Mouse (Mus musculus): ENCODE measurements around the gene Gm10160.

The Gm10160 gene

DNA sequence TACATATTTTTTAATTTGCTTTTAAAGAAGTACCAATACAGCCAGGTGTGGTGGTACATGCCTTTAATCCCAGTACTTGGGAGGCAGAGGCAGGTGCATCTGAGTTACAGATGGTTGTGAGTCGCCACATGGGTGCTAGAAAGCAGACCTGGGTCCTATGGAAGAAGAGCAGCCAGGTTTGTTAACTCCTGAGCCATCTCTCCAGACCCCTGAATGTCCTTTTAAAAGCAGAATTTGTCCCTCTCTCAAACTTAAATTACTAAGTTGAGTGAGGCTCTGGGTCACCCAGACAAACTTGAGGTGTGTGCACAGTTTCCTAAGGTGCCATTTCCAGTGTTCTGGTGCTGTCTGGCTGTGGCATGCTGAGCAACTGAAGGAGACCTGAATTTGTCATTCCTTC lies at the start of gene Gm10160:
Gene Gm10160 (minus strand): TSS at position 101 of the 400 bp plus-strand sequence.
- Histone ChIP-seq H3K36me3 (ENCODE audit: insufficient read depth, low read length) (no peaks in the 10 kb centered on the region), H3K27me3 (ENCODE audit: insufficient read depth, low read length) (peaks cover 48% of the 10 kb centered on the region), H3K9me3 (ENCODE audit: low read length) (peaks cover 11% of the 10 kb centered on the region), H3K4me1 (replicated peaks; ENCODE audit: low read depth, low read length) (peaks cover 30% of the 10 kb centered on the region), H3K4me3 (replicated peaks; ENCODE audit: low read length) (no peak within 1 kb of the TSS)
- TF ChIP-seq CTCF (conservative IDR thresholded peaks at IDR 0.05; ENCODE audit: low read length) (no peak), NANOG (IDR thresholded peaks at IDR 0.05; ENCODE audit: borderline replicate concordance, low read length) (no peak), POU5F1 (IDR thresholded peaks at IDR 0.05; ENCODE audit: borderline replicate concordance, low read length) (no peak)

DNA sequence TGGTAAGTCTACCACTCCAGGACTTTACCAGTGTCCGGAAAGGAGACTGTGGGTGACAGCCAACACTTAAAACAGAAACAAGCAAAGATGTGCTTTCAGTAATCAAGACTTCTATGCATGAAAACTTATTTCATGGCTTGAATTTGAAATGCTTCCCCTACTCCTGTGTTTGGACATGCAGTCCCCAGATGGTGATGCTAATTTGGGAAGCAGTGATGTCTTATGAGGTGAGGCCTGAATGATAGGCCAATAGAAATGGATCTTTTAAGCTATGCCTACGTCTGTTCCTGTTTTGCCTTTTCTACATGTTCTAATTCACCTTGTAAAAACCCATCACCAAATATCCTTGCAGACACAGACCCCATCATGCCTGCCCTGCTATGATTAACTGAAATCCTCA lies 49.3 kb upstream of the Gm10160 start:
- no peak overlapping the region for H3K4me3 ChIP-seq (replicated peaks; ENCODE audit: low read length)
- no peaks in the 10 kb centered on the region for H3K36me3 ChIP-seq (ENCODE audit: insufficient read depth, low read length)
- no peaks in the 10 kb centered on the region for H3K9me3 ChIP-seq (ENCODE audit: low read length)
- no peak for TF ChIP-seq CTCF (conservative IDR thresholded peaks at IDR 0.05; ENCODE audit: low read length)
- no peak for TF ChIP-seq POU5F1 (IDR thresholded peaks at IDR 0.05; ENCODE audit: borderline replicate concordance, low read length)
- TF ChIP-seq NANOG (IDR thresholded peaks at IDR 0.05; ENCODE audit: borderline replicate concordance, low read length) = no peak
- peaks cover 6% of the 10 kb centered on the region; the same call in 1 of the 2 replicates for H3K4me1 ChIP-seq (replicated peaks; ENCODE audit: low read depth, low read length)
- no peaks in the 10 kb centered on the region for H3K27me3 ChIP-seq (ENCODE audit: insufficient read depth, low read length)

DNA sequence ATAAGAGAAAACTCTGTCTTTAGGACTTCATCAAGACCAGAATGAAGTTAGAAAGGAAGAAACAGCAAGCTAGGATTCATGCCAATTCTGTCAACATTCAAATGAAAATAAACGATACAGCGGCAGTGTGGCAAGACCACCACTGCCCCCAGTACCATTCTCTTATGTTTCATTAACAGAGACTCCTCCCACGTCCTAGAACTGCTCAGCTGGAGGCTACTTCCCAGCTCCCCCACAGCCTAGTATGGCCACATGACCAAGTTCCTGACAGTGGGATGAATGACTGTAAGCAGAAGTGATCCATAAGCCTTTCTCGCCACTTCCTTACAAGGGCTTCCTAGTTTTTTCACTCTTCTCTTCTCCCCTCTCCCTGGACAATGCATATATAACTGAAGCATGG lies 48.5 kb upstream of the Gm10160 start:
- Histone ChIP-seq H3K27me3 (ENCODE audit: insufficient read depth, low read length) (no peaks in the 10 kb centered on the region), H3K36me3 (ENCODE audit: insufficient read depth, low read length) (no peaks in the 10 kb centered on the region)
- TF ChIP-seq POU5F1 (IDR thresholded peaks at IDR 0.05; ENCODE audit: borderline replicate concordance, low read length) (no peak), NANOG (IDR thresholded peaks at IDR 0.05; ENCODE audit: borderline replicate concordance, low read length) (no peak), CTCF (conservative IDR thresholded peaks at IDR 0.05; ENCODE audit: low read length) (no peak)

DNA sequence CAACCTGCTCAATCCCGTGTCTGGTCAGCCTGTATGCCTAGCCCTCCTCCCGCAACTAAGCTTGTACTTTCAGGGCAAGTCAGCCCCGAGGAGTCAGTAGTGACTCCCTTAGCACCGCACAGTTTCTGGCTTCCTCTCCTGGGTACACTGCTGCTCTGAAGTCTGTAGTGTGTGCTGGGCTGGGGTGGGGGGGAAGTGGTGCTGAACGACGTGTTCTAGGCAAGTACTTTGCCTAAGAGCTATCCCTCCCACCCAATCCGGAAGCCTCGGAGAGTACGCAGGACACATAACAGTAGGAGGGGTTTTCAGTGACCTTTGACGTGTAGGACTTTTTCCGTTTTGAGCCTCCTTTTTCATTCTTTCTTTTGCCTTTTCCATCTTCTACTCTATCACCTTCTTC lies 43.8 kb upstream of the Gm10160 start:
- Histone ChIP-seq H3K27me3 (ENCODE audit: insufficient read depth, low read length) (no peaks in the 10 kb centered on the region), H3K4me3 (replicated peaks; ENCODE audit: low read length) (peak overlapping the region; percentile 62), H3K9me3 (ENCODE audit: low read length) (no peaks in the 10 kb centered on the region), H3K36me3 (ENCODE audit: insufficient read depth, low read length) (no peaks in the 10 kb centered on the region), H3K4me1 (replicated peaks; ENCODE audit: low read depth, low read length) (peaks cover 18% of the 10 kb centered on the region)
- TF ChIP-seq POU5F1 (IDR thresholded peaks at IDR 0.05; ENCODE audit: borderline replicate concordance, low read length) (no peak), CTCF (conservative IDR thresholded peaks at IDR 0.05; ENCODE audit: low read length) (no peak), NANOG (IDR thresholded peaks at IDR 0.05; ENCODE audit: borderline replicate concordance, low read length) (no peak)

More for the DNA sequence above, 48.5 kb upstream of the Gm10160 start:
- peaks cover 13% of the 10 kb centered on the region for H3K4me1 ChIP-seq (replicated peaks; ENCODE audit: low read depth, low read length)
- no peak overlapping the region for H3K4me3 ChIP-seq (replicated peaks; ENCODE audit: low read length)
- no peaks in the 10 kb centered on the region for H3K9me3 ChIP-seq (ENCODE audit: low read length)

DNA sequence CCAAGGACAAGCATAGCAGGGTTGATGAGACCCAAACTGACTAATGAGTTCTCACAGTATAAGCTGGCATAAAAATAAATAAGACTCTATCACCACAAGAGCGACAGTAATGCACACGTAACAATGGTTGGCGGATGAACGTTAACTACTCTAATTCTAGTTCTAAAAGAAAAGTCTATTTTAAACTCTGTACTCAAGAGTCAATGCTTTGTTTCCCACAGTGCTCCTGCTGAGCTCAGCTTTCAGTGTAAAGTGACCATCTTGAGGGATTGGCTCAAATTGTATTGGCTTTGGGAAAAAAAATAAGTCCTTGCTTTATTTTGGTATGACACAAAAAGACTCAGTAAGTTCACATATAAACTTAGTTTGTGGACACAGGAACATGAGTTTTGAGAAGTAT lies 29.5 kb upstream of the Gm10160 start:
- no peak overlapping the region for H3K4me3 ChIP-seq (replicated peaks; ENCODE audit: low read length)
- H3K9me3 ChIP-seq (ENCODE audit: low read length) = no peaks in the 10 kb centered on the region
- no peaks in the 10 kb centered on the region for H3K27me3 ChIP-seq (ENCODE audit: insufficient read depth, low read length)
- no peaks in the 10 kb centered on the region for H3K36me3 ChIP-seq (ENCODE audit: insufficient read depth, low read length)
- H3K4me1 ChIP-seq (replicated peaks; ENCODE audit: low read depth, low read length) = no peaks in the 10 kb centered on the region; the same call in none of the 2 replicates
- TF ChIP-seq NANOG (IDR thresholded peaks at IDR 0.05; ENCODE audit: borderline replicate concordance, low read length) = peak; percentile 79
- no peak for TF ChIP-seq CTCF (conservative IDR thresholded peaks at IDR 0.05; ENCODE audit: low read length)
- no peak for TF ChIP-seq POU5F1 (IDR thresholded peaks at IDR 0.05; ENCODE audit: borderline replicate concordance, low read length)

DNA sequence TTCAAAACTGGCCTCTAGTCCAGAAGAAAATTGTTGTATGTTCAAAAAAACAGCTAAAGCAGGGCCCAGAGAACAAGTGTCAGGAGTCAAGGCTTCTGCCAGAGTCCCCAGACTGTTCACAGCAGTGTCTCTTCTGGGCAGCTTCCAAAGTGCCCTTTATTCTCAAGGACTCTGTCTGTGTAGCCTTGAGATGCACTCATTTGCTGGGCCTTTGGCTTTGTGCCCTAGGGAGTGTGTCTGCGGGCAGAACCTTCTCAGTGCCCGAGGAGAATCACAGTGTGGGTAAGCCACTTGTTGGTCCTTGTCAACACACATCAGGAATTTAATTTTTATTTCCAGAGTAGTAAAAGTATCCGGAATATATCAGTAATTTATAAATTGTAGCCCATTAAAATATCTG lies 26.0 kb upstream of the Gm10160 start:
- no peaks in the 10 kb centered on the region for H3K9me3 ChIP-seq (ENCODE audit: low read length)
- H3K4me1 ChIP-seq (replicated peaks; ENCODE audit: low read depth, low read length) = no peaks in the 10 kb centered on the region; the same call in none of the 2 replicates
- peaks cover 2% of the 10 kb centered on the region; the same call in 1 of the 2 replicates for H3K27me3 ChIP-seq (ENCODE audit: insufficient read depth, low read length)
- no peak overlapping the region for H3K4me3 ChIP-seq (replicated peaks; ENCODE audit: low read length)
- TF ChIP-seq CTCF (conservative IDR thresholded peaks at IDR 0.05; ENCODE audit: low read length) (no peak), NANOG (IDR thresholded peaks at IDR 0.05; ENCODE audit: borderline replicate concordance, low read length) (no peak), POU5F1 (IDR thresholded peaks at IDR 0.05; ENCODE audit: borderline replicate concordance, low read length) (no peak)
- H3K36me3 ChIP-seq (ENCODE audit: insufficient read depth, low read length) = no peaks in the 10 kb centered on the region

DNA sequence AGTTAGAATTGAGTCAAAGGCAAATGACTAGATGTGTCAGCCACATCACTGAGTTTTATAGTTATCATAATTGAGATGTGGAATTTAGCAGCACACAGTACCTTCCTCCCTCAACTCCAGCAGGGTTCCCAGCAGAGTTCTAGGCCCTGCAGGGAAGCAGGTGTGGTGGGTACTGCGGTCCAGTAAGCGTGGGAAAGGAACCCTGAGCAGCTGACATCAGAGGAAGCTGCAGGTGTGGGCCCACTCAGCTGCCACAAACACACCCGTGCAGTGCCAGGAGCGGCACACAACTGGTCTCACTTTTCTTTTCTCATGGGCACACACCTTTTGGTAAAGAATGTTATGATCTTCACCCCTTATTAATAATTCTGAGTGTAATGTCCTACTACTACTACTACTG lies 25.2 kb upstream of the Gm10160 start:
- Histone ChIP-seq H3K4me3 (replicated peaks; ENCODE audit: low read length) (no peak overlapping the region), H3K36me3 (ENCODE audit: insufficient read depth, low read length) (no peaks in the 10 kb centered on the region), H3K9me3 (ENCODE audit: low read length) (no peaks in the 10 kb centered on the region), H3K4me1 (replicated peaks; ENCODE audit: low read depth, low read length) (no peaks in the 10 kb centered on the region; the same call in none of the 2 replicates), H3K27me3 (ENCODE audit: insufficient read depth, low read length) (peaks cover 2% of the 10 kb centered on the region; the same call in 1 of the 2 replicates)
- TF ChIP-seq POU5F1 (IDR thresholded peaks at IDR 0.05; ENCODE audit: borderline replicate concordance, low read length) = no peak
- TF ChIP-seq NANOG (IDR thresholded peaks at IDR 0.05; ENCODE audit: borderline replicate concordance, low read length) = no peak

DNA sequence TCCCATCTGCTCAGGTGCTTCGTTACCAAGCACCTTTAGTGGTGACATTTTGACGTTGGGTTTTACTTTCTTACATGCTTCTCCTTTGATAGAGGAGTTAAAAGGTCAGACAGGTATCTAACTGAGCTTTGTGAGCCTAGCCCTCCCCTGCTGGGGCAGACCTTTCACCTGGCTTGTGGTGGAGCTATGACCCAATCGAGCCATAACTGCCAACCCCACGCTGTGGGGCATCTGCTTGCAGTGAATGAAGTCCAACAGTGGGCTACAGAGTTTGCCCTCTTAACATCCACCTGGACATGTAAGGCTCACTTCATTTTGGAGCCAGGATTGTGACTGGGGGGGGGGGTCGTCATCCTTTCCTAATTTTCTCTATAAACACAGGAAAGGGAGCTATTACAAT lies 24.7 kb upstream of the Gm10160 start:
- no peaks in the 10 kb centered on the region for H3K36me3 ChIP-seq (ENCODE audit: insufficient read depth, low read length)
- H3K27me3 ChIP-seq (ENCODE audit: insufficient read depth, low read length) = peaks cover 2% of the 10 kb centered on the region; the same call in 1 of the 2 replicates
- no peak overlapping the region for H3K4me3 ChIP-seq (replicated peaks; ENCODE audit: low read length)
- no peaks in the 10 kb centered on the region for H3K9me3 ChIP-seq (ENCODE audit: low read length)
- TF ChIP-seq NANOG (IDR thresholded peaks at IDR 0.05; ENCODE audit: borderline replicate concordance, low read length) = no peak
- no peak for TF ChIP-seq CTCF (conservative IDR thresholded peaks at IDR 0.05; ENCODE audit: low read length)
- no peak for TF ChIP-seq POU5F1 (IDR thresholded peaks at IDR 0.05; ENCODE audit: borderline replicate concordance, low read length)
- no peaks in the 10 kb centered on the region; the same call in none of the 2 replicates for H3K4me1 ChIP-seq (replicated peaks; ENCODE audit: low read depth, low read length)

DNA sequence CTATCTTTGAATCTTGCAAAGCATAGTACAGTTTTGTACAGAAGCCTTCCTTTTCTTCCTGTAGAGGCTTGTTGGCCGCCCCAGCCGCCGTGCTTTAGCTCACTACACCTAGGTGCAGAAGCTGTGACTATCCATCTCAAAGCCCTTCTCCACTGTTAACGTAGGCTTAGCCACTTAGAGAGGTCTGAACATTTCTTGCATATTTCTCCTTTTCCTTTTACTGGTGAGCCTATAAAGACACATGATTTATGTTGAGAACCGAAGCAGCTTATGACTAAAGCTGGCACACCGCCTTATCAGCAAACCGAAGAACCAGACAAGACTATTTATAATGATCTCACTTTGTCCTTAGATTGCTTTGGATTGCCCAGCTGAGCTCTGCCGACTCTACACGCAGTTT lies 19.8 kb upstream of the Gm10160 start:
- Histone ChIP-seq H3K4me3 (replicated peaks; ENCODE audit: low read length) (no peak overlapping the region), H3K4me1 (replicated peaks; ENCODE audit: low read depth, low read length) (peaks cover 15% of the 10 kb centered on the region), H3K36me3 (ENCODE audit: insufficient read depth, low read length) (no peaks in the 10 kb centered on the region), H3K9me3 (ENCODE audit: low read length) (no peaks in the 10 kb centered on the region), H3K27me3 (ENCODE audit: insufficient read depth, low read length) (peaks cover 2% of the 10 kb centered on the region; the same call in 1 of the 2 replicates)
- no peak for TF ChIP-seq CTCF (conservative IDR thresholded peaks at IDR 0.05; ENCODE audit: low read length)
- TF ChIP-seq POU5F1 (IDR thresholded peaks at IDR 0.05; ENCODE audit: borderline replicate concordance, low read length) = no peak
- no peak for TF ChIP-seq NANOG (IDR thresholded peaks at IDR 0.05; ENCODE audit: borderline replicate concordance, low read length)
